Mouse (Mus musculus) duodenum, adult 2 months (tissue): ENCODE results near the gene Psg27. TPM values are rescaled to one million over a fixed set of nuclear protein-coding genes. Genes with fewer than 3 reads are reported as not detected.

Experiments used
- polyA plus RNA-seq: library from polyadenylated mRNA; depleted of rRNA; stranded (reverse); fragments of >200 nt; gene quantifications from 2 replicates; pipeline ENCODE4 v1.2.3, GENCODE M21; 2012; ENCODE audit warnings: low replicate concordance; rRNA removed

The Psg27 gene
- polyA plus RNA-seq: 0.13 TPM in 1 of 2 replicates, not detected in the other

DNA sequence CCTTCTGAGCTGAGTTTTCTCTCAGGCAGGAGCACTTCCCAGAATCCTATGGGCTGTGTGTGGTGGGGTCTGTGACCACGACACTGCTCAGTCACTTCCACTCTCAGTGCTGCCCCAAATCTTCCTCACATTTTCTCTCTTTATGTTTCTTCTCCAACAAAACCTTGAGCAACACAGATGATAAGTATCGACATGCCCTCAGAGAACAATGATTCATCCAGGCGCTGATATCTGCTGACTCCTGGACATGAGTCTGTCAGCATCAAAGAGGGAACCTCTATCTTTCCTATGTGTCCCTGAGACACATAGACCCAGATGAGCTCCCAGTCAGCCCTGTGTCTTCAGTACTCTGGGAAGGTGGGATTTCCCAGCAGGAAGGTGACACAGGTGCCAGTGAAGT lies at the start of gene Psg27:
Psg27 (minus strand) TSS at position 101 of the 400 bp plus-strand sequence.

DNA sequence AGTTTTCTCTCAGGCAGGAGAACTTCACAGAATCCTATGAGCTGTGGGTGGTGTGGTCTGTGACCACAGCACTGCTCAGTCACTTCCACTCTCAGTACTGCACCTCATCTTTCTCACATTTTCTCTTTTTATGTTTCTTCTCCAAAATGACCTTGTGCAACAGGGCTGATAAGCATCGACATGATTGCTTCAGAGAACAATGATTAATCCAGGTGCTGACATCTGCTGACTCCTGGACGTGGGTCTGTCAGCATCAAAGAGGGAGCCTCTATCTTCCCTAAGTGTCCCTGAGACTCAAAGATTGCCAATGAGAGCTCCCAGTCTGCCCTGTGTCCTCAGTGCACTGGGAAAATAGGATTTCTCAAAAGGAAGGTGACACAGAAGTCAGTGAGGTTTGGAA lies 49.3 kb upstream of the Psg27 start, which contains the start of gene Psg23:
Psg23 (minus strand) TSS at position 101 of the 400 bp plus-strand sequence.

DNA sequence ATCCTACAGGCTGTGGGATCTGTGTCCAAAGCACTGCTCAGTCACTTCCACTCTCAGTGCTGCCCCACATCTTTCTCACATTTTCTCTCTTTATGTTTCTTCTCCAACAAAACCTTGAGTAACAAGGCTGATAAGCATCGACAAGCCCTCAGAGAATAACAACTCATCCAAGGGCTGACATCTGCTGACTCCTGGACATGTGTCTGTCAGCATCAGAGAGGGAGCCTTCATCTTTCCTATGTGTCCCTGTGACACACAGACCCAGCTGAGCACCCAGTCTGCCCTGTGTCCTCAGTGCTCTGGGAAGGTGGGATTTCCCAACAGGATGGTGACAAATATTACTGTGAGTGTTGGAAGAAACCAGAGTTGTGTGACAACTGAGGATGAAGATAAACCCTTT lies 34.9 kb downstream of the Psg27 start, which contains the start of gene Psg25:
Psg25 (minus strand) TSS at position 101 of the 400 bp plus-strand sequence.

Other genes with a start within 250 kb of the Psg27 start
- not detected in 2 replicates for gene Psg18, start 212.3 kb downstream of the Psg27 start, polyA plus RNA-seq
- gene Psg28, start 135.3 kb downstream of the Psg27 start, polyA plus RNA-seq: not detected in 2 replicates
- gene Psg26, start 83.1 kb downstream of the Psg27 start, polyA plus RNA-seq: not detected in 2 replicates
- gene Psg25, start 35.0 kb downstream of the Psg27 start, polyA plus RNA-seq: 0.23 and 0.32 TPM in 2 replicates
- not detected in 2 replicates for gene Psg23, start 49.2 kb upstream of the Psg27 start, polyA plus RNA-seq
- not detected in 2 replicates for gene Psg21, start 89.4 kb upstream of the Psg27 start, polyA plus RNA-seq
- not detected in 2 replicates for gene Psg20, start 118.9 kb upstream of the Psg27 start, polyA plus RNA-seq
- gene Psg22, start 150.8 kb upstream of the Psg27 start, polyA plus RNA-seq: 0.07 TPM in 1 of 2 replicates, not detected in the other
- gene Psg19, start 231.2 kb upstream of the Psg27 start, polyA plus RNA-seq: not detected in 2 replicates